Mouse (Mus musculus) limb, embryonic 13.5 days (tissue): Measurements from ENCODE around the gene Fen1. TPM values are rescaled to one million over a fixed set of nuclear protein-coding genes. Genes with fewer than 3 reads are reported as not detected.

Experiments
- ATAC-seq: fragments of 200-750 bp; cut with Nextera tagmentation; 2 replicates; pipeline ENCODE4 v1.8.0; 2017; ENCODE audit warnings: low read depth, moderate number of reproducible peaks, moderate TSS enrichment; ENCODE audit not compliant: low FRiP score
- H3K27ac ChIP-seq: fragments of 300-500 bp; sonication (generic); 2 replicates; pipeline ENCODE4 v1.5.1; 2015; ENCODE audit warnings: inconsistent platforms, mild to moderate bottlenecking, moderate library complexity
- H3K27me3 ChIP-seq: fragments of 300-500 bp; sonication (generic); 2 replicates; pipeline ENCODE4 v1.6.1; 2015; ENCODE audit warnings: mild to moderate bottlenecking, inconsistent platforms
- H3K36me3 ChIP-seq: fragments of 300-500 bp; sonication (generic); 2 replicates; pipeline ENCODE4 v1.6.1; 2015; ENCODE audit warnings: inconsistent platforms, mild to moderate bottlenecking, moderate library complexity
- H3K4me1 ChIP-seq: fragments of 300-500 bp; sonication (generic); 2 replicates; pipeline ENCODE4 v1.6.1; 2015; ENCODE audit warnings: inconsistent platforms
- H3K4me2 ChIP-seq: fragments of 300-500 bp; sonication (generic); replicated peaks from 2 replicates; pipeline ENCODE4 v1.6.1; 2015; ENCODE audit warnings: inconsistent platforms, mild to moderate bottlenecking, moderate library complexity
- H3K4me3 ChIP-seq: fragments of 300-500 bp; sonication (generic); 2 replicates; pipeline ENCODE4 v1.5.1; 2015; ENCODE audit warnings: moderate library complexity, mild to moderate bottlenecking, inconsistent platforms
- H3K9ac ChIP-seq: fragments of 300-500 bp; sonication (generic); 2 replicates; pipeline ENCODE4 v1.6.1; 2015; ENCODE audit warnings: mild to moderate bottlenecking, inconsistent platforms
- H3K9me3 ChIP-seq: fragments of 300-500 bp; sonication (generic); 2 replicates; pipeline ENCODE4 v1.6.1; 2016; ENCODE audit warnings: inconsistent platforms
- WGBS: fragments of 180-500 bp; shearing (Covaris S2); methylation state at CpG from one replicate; pipeline ENCODE4 v1.1.7; 2015; 5-methylcytosine and 5-hydroxymethylcytosine counted together
- polyA plus RNA-seq: library from polyadenylated mRNA; unstranded; fragments of >200 nt; fragmentation: Nextera tagmentation; extraction: Ambion mirVana; gene quantifications from 2 replicates; pipeline ENCODE4 v1.2.1, GENCODE M21; 2015

Gene Fen1
- polyA plus RNA-seq, 1 experiment from 2014 or later = 78.4 TPM

DNA sequence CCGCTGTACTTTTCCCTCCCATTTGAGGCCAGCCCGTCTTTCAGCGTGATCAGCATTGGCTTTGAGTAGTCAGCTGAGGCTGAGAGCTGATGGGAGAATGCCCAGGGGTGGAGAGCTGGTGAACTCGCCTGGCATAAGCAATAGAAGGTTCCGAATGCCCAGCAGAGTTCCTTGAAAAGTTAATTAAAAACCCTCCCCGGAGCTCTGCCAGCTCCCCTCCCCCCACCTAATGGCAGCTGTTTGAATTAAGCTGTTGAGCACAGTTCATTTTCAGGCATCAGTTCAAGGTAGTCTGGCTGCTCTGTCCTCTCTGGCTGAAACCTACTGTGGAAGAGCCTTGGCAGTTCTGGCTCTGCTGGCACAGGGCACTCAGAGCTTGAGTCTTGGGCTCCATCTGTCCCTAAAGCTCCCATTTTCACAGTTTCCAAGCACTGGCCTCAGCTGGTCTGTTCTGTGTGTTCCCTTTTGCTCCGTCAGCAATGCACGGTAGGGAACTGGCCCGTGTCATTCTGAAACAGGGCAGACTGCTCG is 15.6 kb downstream of the Fen1 start:
- no peak overlapping the region for H3K4me3 ChIP-seq
- H3K27me3 ChIP-seq = no peaks in the 10 kb centered on the region
- H3K9me3 ChIP-seq = no peaks in the 10 kb centered on the region
- H3K4me2 ChIP-seq = no peak overlapping the region
- 49% methylated on average over 10 of the region's 10 CpGs for WGBS
- H3K27ac ChIP-seq = no peak overlapping the region
- H3K9ac ChIP-seq = 0 out of 2 replicates have a peak overlapping the region, but pooled peaks have one; percentile 14
- no peak for ATAC-seq
- peaks cover 26% of the 10 kb centered on the region for H3K4me1 ChIP-seq
- H3K36me3 ChIP-seq = peaks cover 88% of the 10 kb centered on the region

- no peaks in the 10 kb centered on the region for H3K9me3 ChIP-seq
- H3K4me3 ChIP-seq = no peak overlapping the region
- H3K27ac ChIP-seq = no peak overlapping the region
- 95% methylated on average over 8 of the region's 8 CpGs for WGBS
- peaks cover 70% of the 10 kb centered on the region for H3K36me3 ChIP-seq
- H3K9ac ChIP-seq = no peak overlapping the region
- H3K27me3 ChIP-seq = no peaks in the 10 kb centered on the region
- ATAC-seq = no peak
- no peak overlapping the region for H3K4me2 ChIP-seq
- peaks cover 32% of the 10 kb centered on the region for H3K4me1 ChIP-seq
Measured at GRCm38 (mm10) chr19:10186569-10186968, 17.4 kb downstream of the Fen1 start.

GRCm38 (mm10) chr19:10185876-10186275 is 18.1 kb downstream of the Fen1 start:
- Histone ChIP-seq H3K27me3 (no peaks in the 10 kb centered on the region), H3K4me3 (no peak overlapping the region), H3K9ac (no peak overlapping the region), H3K4me1 (peaks cover 32% of the 10 kb centered on the region), H3K9me3 (no peaks in the 10 kb centered on the region), H3K36me3 (peaks cover 63% of the 10 kb centered on the region), H3K27ac (no peak overlapping the region), H3K4me2 (no peak overlapping the region)
- 97% methylated on average over 3 of the region's 3 CpGs for WGBS
- no peak for ATAC-seq

DNA sequence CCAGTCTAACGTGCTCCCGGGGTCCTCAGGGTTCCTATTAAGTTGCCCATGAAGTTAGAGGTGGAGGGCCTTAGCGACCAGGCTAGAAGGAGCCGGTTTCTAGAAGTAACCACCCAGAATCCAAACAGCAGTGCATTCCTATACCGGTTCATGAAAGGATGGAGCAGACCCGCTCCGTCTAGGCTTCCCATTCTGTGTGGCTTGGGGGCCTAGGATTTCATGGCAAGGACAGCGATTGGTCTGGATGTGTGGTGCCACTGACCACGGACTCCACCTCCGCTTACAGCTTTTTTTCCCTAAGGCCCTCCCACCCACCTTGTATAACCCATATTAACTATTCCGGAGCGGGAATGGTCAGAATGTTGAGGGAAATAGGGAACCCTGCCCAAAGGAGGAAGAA is 19.9 kb downstream of the Fen1 start:
- H3K4me1 ChIP-seq = peaks cover 32% of the 10 kb centered on the region
- H3K27me3 ChIP-seq = no peaks in the 10 kb centered on the region
- peak overlapping the region; percentile 80 for H3K4me2 ChIP-seq
- ATAC-seq = peak; percentile 24; the same call in 1 of the 2 replicates
- H3K9ac ChIP-seq = peak overlapping the region; percentile 91
- no peaks in the 10 kb centered on the region for H3K9me3 ChIP-seq
- WGBS = 6% methylated on average over 12 of the region's 12 CpGs
- H3K4me3 ChIP-seq = peak overlapping the region; percentile 87
- peaks cover 45% of the 10 kb centered on the region for H3K36me3 ChIP-seq
- H3K27ac ChIP-seq = peak overlapping the region; percentile 93

- peak overlapping the region; percentile 91 for H3K9ac ChIP-seq
- peaks cover 39% of the 10 kb centered on the region for H3K36me3 ChIP-seq
- H3K4me1 ChIP-seq = peaks cover 31% of the 10 kb centered on the region
- peak overlapping the region; percentile 93 for H3K27ac ChIP-seq
- H3K27me3 ChIP-seq = no peaks in the 10 kb centered on the region
- under 1% methylated on average over 35 of the region's 35 CpGs for WGBS
- peak overlapping the region; percentile 87 for H3K4me3 ChIP-seq
- peak overlapping the region; percentile 80 for H3K4me2 ChIP-seq
- no peaks in the 10 kb centered on the region for H3K9me3 ChIP-seq
- peak; percentile 78 for ATAC-seq
Measured at GRCm38 (mm10) chr19:10183299-10183983, 20.5 kb downstream of the Fen1 start.

DNA sequence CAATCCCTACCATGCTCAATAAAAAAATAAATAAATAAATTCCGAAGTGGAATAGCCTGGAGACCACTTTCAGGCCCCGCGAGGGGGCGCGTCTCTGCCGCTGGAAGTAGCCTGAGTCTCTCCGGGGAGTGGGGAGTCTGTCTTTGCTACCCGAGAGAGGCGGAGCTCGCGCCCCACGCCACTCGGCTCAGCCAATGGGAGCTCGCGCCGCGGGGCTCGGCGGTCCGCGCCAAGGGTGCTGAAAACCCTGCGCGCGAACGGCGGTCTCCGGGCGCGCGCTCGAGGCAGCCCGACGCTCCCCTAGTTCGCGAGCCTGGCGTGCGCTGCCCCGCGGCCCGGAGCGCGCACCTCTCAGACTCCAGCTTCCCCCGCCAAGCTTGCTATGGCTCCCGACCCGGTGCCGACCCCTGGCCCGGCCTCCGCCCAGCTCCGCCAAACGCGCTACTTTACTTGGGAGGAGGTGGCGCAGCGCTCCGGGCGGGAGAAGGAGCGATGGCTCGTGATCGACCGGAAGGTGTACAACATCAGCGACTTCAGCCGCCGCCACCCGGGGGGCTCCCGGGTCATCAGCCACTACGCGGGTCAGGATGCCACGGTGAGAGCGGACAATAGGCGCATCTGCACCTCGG is 21.2 kb downstream of the Fen1 start, which contains the start of gene Fads1:
Fads1 (plus strand) TSS at position 219 of the 629 bp plus-strand sequence.
- H3K9ac ChIP-seq = peak within 1 kb of the TSS; percentile 91
- H3K4me3 ChIP-seq = peak within 1 kb of the TSS; percentile 87
- peaks cover 32% of the 10 kb centered on the region for H3K36me3 ChIP-seq
- peak; percentile 94 for ATAC-seq
- peak within 1 kb of the TSS; percentile 93 for H3K27ac ChIP-seq
- peak within 1 kb of the TSS; percentile 80 for H3K4me2 ChIP-seq
- under 1% methylated on average over 70 of the region's 70 CpGs for WGBS
- H3K27me3 ChIP-seq = no peaks in the 10 kb centered on the region
- H3K4me1 ChIP-seq = peaks cover 25% of the 10 kb centered on the region
- H3K9me3 ChIP-seq = no peaks in the 10 kb centered on the region

DNA sequence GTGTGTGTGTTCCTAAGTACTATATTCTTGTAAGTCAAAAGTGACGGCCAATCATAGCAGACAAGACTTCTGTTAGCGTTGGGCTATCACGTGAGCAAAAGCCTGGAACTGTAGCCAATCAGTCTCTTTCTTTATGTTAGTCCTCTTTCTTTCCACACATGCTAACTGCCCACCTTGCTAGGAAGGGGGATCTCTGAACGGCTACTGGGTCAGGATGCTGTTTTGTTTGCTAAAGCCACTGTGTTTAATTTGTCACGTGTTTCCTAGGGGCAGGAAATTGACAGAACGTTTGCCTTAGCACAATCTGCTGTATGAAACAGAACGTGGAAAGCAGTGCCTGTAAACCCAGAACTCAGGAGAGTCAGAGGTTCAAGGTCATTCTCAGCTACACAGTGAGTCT is 21.8 kb downstream of the Fen1 start:
- H3K9me3 ChIP-seq = no peaks in the 10 kb centered on the region
- WGBS = 33% methylated on average over 7 of the region's 7 CpGs
- peak overlapping the region; percentile 87 for H3K4me3 ChIP-seq
- peak overlapping the region; percentile 58; the same call in 1 of the 2 replicates for H3K27ac ChIP-seq
- H3K4me2 ChIP-seq = peak overlapping the region; percentile 80
- no peaks in the 10 kb centered on the region for H3K27me3 ChIP-seq
- H3K9ac ChIP-seq = peak overlapping the region; percentile 58; the same call in 1 of the 2 replicates
- no peak for ATAC-seq
- H3K4me1 ChIP-seq = peaks cover 22% of the 10 kb centered on the region
- peaks cover 26% of the 10 kb centered on the region for H3K36me3 ChIP-seq

- H3K27ac ChIP-seq = no peak overlapping the region
- H3K9me3 ChIP-seq = no peaks in the 10 kb centered on the region
- H3K4me1 ChIP-seq = peaks cover 22% of the 10 kb centered on the region
- no peaks in the 10 kb centered on the region for H3K27me3 ChIP-seq
- no peak overlapping the region for H3K4me3 ChIP-seq
- WGBS = 91% methylated on average over 7 of the region's 7 CpGs
- H3K4me2 ChIP-seq = no peak overlapping the region
- no peak for ATAC-seq
- no peak overlapping the region for H3K9ac ChIP-seq
- peaks cover 17% of the 10 kb centered on the region for H3K36me3 ChIP-seq
Measured at GRCm38 (mm10) chr19:10181225-10181624, 22.7 kb downstream of the Fen1 start.

- Histone ChIP-seq H3K4me1 (0 out of 2 replicates have a peak, but pooled peaks cover 1% of the 10 kb centered on the region), H3K9me3 (no peaks in the 10 kb centered on the region), H3K27ac (no peak overlapping the region), H3K36me3 (no peaks in the 10 kb centered on the region), H3K4me3 (no peak overlapping the region), H3K4me2 (no peak overlapping the region), H3K27me3 (no peaks in the 10 kb centered on the region), H3K9ac (no peak overlapping the region)
- no peak for ATAC-seq
- 75% methylated on average over 7 of the region's 7 CpGs for WGBS
Measured at GRCm38 (mm10) chr19:10176941-10177372, 27.0 kb downstream of the Fen1 start.

GRCm38 (mm10) chr19:10176477-10176876 is 27.5 kb downstream of the Fen1 start:
- no peak overlapping the region for H3K9ac ChIP-seq
- WGBS = 63% methylated on average over 1 of the region's 1 CpGs
- no peaks in the 10 kb centered on the region for H3K27me3 ChIP-seq
- H3K4me3 ChIP-seq = no peak overlapping the region
- no peaks in the 10 kb centered on the region for H3K9me3 ChIP-seq
- H3K27ac ChIP-seq = no peak overlapping the region
- ATAC-seq = no peak
- H3K4me2 ChIP-seq = no peak overlapping the region
- no peaks in the 10 kb centered on the region for H3K36me3 ChIP-seq
- H3K4me1 ChIP-seq = no peaks in the 10 kb centered on the region

GRCm38 (mm10) chr19:10174956-10175355 is 29.0 kb downstream of the Fen1 start:
- WGBS = 76% methylated on average over 4 of the region's 4 CpGs

DNA sequence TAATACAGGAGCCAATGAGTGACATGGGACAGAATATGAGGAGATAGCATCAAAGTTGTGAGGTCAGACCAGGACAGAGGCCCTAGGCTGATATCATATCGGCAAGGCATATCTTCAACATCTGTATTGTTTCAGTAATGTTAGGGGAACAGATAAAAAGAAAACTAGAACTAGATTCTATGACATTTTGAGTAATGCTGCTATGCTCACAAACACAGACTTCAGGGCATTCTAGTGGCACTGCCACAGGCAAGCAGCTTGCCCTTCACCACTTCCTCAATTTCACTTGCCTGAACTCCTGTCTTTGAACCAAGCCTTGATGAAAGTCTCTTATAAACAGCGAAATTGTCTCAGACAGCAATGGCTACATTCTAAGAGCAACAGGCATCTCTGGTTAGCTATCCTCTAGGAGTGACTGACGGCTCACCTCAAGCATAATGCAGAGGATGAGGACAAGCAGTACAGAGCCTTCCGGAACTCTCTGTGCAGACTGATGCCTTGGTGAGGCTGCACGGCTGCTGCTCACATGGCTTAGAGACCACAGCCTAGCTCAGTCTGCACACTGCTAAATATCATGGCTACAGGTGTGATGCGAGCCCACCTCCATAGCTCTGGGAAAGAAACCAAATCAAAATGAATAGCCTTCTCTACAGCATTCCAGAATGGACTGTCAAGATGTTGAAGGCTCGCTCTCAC is 30.0 kb downstream of the Fen1 start:
- 89% methylated on average over 7 of the region's 7 CpGs for WGBS
- H3K36me3 ChIP-seq = no peaks in the 10 kb centered on the region
- no peak overlapping the region for H3K4me3 ChIP-seq
- ATAC-seq = no peak
- H3K9ac ChIP-seq = no peak overlapping the region
- no peak overlapping the region for H3K4me2 ChIP-seq
- no peaks in the 10 kb centered on the region for H3K27me3 ChIP-seq
- H3K4me1 ChIP-seq = no peaks in the 10 kb centered on the region
- H3K27ac ChIP-seq = no peak overlapping the region
- H3K9me3 ChIP-seq = no peaks in the 10 kb centered on the region

More at GRCm38 (mm10) chr19:10174956-10175355, 29.0 kb downstream of the Fen1 start:
- no peak for ATAC-seq
- no peak overlapping the region for H3K9ac ChIP-seq
- no peak overlapping the region for H3K27ac ChIP-seq
- H3K4me3 ChIP-seq = no peak overlapping the region
- H3K36me3 ChIP-seq = no peaks in the 10 kb centered on the region
- H3K9me3 ChIP-seq = no peaks in the 10 kb centered on the region
- no peaks in the 10 kb centered on the region for H3K27me3 ChIP-seq
- H3K4me2 ChIP-seq = no peak overlapping the region
- no peaks in the 10 kb centered on the region for H3K4me1 ChIP-seq
